Mouse (Mus musculus) MN1 (cell line): ENCODE results near the gene Ptprj.
"Not testable (repeated sequence)": the region's sequence is repeated elsewhere in the genome, so short reads cannot be mapped to it uniquely, and the experiment has no call there.

Experiments
- DNase-seq: peaks from one replicate; pipeline ENCODE4 v3.0.0-alpha.2; 2016; ENCODE audit warnings: low spot score

Ptprj gene

DNA sequence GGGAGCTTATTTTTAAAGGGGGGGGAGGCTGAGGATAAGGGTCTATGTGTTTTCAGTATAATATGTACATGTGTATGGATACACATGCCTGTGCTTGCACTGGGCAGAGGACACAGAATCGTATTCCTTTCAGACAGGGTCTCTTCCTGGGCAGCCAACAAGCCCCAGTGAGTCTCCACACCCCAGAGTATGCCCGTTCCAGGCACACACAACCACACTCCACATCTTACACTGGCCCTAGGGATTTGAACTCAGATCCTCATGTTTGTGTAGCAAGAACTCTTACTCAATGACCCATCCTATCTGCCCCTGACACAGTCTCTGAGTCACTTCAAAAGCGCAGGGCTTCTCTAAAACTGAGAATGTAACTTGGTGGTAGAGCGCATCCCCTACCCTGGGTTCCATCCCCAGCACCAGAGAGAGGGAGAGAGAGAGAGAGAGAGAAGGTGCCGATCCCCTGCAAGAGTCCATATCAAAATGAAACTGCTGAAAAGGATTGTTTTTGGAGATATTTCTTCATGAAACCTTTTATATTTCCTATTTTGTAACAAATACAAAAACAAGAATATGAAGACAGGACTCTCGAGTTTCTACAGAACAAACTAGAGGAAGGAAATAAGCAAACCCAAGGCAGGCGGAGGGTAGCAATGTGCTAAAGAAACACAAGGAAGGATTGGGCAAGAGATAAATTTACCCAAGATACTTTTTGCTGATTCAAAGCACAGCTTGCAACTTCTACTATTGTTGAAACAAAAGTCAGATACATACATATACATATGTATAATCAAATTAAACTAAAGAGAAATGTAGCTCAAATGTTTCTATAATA, 2.8 kb downstream of the Ptprj start:
- DNase-seq, result no peak

DNA sequence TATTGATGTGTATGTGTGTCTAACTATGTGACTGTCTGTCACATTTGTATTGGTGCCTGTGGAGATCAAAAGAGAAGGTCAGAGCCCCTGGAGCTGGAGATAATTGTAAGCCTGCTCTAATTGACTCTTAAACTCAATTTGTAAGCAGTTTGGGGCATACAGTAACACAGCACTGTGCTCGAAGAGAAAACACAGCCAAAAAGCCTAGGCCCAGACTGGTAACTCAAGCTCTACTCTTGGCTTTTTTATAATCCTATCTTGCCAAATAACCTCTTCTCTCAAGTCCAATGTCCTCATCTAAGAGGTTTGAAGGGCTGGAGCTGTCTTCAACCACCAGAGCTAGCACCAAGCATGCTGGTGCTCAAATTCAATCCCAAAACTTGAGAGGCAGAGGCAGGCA, 3.5 kb downstream of the Ptprj start:
- no peak for DNase-seq

- DNase-seq, result no peak
These were observed 4.0 kb downstream of the Ptprj start for GRCm38 (mm10) chr2:90576411-90576810.

DNA sequence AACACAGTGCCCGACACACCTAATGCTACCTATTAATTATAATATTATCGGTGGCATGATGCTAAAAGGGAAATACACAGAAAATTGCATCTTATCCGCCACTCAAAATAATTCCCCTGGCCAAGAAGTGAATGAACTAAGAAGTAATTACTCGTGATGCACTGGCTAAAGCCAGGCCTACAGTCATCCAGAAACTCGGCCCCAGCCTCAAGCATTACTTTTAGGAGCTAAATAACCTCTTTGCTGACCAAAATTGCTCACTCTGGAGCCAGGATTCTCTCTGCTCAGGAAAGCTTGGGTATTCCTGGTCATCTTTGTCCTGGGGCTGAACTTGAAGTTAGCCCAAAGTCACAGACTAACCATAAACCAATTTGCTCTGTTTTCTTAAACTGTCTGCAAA, 4.7 kb downstream of the Ptprj start:
- no peak for DNase-seq

DNA sequence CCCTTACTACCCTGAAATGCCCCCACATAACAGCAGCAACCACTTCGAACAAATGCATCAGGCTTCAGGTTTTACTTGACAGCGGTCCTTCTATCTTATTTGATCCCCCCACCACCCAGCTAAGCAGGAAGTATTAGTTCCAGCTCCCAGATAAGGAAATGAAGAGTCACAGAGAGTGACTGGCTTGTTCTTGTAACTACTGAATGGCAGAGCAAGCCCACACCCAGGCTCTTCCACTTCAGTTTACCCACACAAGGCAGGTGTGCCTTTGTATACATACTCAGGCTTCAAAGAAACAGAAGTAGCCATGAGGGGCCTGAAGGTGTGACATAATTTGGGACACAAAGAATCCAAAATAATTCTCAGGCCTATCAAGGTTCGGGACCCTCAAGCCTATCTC, 5.3 kb downstream of the Ptprj start:
- DNase-seq, result no peak

- DNase-seq, result no peak
These were observed 5.9 kb downstream of the Ptprj start for GRCm38 (mm10) chr2:90574536-90574935.

DNA sequence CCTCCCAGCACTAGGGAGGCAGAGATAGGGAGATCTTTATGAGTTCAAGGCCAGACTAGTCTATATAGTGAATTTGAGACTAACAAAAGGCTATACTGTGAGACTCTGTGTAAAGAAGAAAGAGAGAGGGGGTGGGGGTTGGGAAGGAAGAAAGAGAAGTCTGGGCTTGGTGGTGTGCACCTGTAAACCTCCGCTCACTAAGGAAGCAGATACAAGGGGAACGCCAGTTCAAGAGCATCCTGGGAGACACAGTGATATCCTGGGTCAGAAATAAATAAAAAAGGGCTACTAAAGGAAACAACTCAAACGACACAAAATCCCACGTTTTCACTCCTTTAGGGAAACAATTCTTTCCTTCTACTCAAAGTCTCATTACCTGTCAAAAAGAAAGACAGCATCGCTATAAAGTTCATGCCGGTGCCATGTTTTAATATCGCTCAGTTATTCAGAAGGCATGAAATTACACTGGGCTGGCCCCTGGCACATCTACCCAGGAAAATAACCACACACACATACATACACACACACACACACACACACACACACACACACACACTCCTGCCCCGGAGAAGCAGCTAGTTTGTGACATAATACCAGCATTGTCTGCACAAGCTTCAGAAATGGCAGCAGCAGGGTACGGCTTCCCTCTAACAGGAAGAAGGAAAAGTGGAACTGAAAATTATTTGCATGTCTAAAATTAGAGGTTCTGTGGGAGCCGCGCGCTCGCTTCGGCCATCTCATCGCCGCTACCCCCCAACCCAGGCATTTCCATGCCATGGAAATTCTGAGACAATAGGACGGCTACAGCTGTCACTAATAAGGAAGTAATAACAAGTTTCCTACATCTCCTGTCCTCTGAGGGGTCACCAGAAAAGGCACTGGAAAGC, 6.6 kb downstream of the Ptprj start:
- DNase-seq, result no peak

DNA sequence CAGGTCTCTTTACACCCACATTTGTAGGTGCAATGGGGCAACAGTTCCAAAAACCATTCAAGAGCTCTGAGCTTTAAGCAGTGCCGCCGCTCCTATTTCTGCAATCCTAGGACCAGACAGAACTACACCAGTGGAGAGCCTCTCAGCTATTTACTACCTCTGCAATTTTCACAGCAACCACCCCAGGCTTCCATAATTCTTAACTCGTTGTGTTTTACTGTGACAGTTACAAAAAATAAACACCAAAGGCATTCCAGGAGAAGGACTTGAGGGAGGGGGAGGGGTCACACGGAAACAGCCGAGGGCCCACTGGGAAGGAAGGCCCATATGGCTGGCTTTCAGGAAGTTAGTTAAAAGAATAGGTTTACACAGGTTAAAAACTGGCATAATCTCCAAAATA, 8.3 kb downstream of the Ptprj start:
- DNase-seq, result no peak

DNA sequence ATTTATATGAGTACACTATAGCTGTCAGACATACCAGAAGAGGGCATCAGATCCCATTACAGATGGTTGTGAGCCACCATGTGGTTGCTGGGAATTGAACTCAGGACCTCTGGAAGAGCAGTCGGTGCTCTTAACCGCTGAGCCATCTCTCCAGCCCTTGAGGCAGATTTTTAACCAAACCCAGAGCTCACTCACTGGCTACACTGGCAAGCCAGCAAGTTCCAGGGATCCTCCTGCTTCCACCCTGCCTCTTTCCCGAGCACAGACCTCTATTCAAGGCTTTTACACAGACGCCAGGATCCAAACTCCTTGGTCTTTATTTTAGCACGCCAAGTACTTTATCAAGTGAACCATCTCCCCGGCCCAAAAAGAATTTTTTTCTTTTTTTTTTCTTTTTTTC, 9.0 kb downstream of the Ptprj start:
- DNase-seq, result not testable (repeated sequence)

GRCm38 (mm10) chr2:90570871-90571270, 9.6 kb downstream of the Ptprj start:
- no peak for DNase-seq

- DNase-seq, result no peak
These were observed 10.2 kb downstream of the Ptprj start for GRCm38 (mm10) chr2:90570216-90570615.

GRCm38 (mm10) chr2:90568961-90569481, 11.4 kb downstream of the Ptprj start:
- DNase-seq, result no peak

DNA sequence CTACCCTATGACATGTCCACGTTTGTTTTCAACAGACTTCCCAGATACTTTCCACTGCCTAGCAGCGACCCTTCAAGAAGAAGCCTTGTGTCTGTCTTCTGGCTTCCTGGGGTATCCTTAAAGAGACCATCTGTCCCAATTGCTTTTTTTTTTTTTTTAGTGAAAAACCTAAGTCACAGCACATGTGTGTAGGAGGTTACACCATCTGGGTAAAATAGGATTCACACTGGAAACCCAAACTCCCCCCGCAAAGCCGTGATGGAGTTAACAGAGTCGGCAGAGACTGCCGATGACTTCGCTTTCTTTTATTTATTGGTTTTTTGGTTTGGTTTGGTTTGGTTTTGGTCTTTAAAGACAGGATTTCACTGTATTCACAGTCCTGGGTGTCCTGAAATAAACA, 12.4 kb downstream of the Ptprj start:
- DNase-seq, result no peak

GRCm38 (mm10) chr2:90566773-90567528, 13.5 kb downstream of the Ptprj start:
- DNase-seq, result no peak

GRCm38 (mm10) chr2:90566046-90566445, 14.4 kb downstream of the Ptprj start:
- no peak for DNase-seq

- DNase-seq, result no peak
These were observed 15.1 kb downstream of the Ptprj start for GRCm38 (mm10) chr2:90565192-90565929.

GRCm38 (mm10) chr2:90564552-90564951, 15.9 kb downstream of the Ptprj start:
- DNase-seq, result no peak

DNA sequence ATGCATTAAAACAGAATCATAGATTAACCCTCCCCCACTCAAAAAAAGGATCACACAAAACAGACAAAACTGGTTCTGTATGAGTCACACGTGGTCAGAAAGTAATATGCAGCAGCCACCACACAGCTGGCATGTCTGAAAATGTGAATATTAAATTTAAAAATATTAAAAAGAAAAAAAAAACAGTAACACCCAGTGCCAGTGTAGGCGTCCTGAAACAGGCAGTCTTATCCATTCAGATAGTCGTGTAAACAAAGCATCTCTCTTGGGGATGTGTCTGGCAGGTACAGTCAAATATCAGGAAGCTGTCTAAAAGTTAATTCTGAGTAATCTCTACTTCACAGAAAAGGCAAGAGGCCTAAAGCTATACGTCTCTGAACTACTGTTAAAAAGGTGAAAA, 17.3 kb downstream of the Ptprj start:
- no peak for DNase-seq

- DNase-seq, result no peak
These were observed 18.2 kb downstream of the Ptprj start for GRCm38 (mm10) chr2:90562126-90562670.

- peak; percentile 83 for DNase-seq
These were observed 20.1 kb downstream of the Ptprj start for GRCm38 (mm10) chr2:90560197-90560843.
